Mouse (Mus musculus) midbrain, embryonic 13.5 days (tissue): ENCODE results near the gene Wdr92. TPM values are rescaled to one million over a fixed set of nuclear protein-coding genes. Genes with fewer than 3 reads are reported as not detected.

Experiments
- ATAC-seq: fragments of 200-750 bp; cut with Nextera tagmentation; 2 replicates; pipeline ENCODE4 v1.8.0; 2017; ENCODE audit warnings: mild to moderate bottlenecking, moderate TSS enrichment, moderate library complexity
- H3K27ac ChIP-seq: fragments of 300-500 bp; sonication (generic); 2 replicates; pipeline ENCODE4 v1.5.1; 2015; ENCODE audit warnings: inconsistent platforms, mild to moderate bottlenecking, moderate library complexity
- H3K27me3 ChIP-seq: fragments of 300-500 bp; sonication (generic); 2 replicates; pipeline ENCODE4 v1.6.1; 2015; ENCODE audit warnings: mild to moderate bottlenecking, inconsistent platforms
- H3K36me3 ChIP-seq: fragments of 300-500 bp; sonication (generic); 2 replicates; pipeline ENCODE4 v1.6.1; 2015; ENCODE audit warnings: mild to moderate bottlenecking, inconsistent platforms
- H3K4me1 ChIP-seq: fragments of 300-500 bp; sonication (generic); replicated peaks from 2 replicates; pipeline ENCODE4 v1.6.1; 2015; ENCODE audit warnings: inconsistent platforms
- H3K4me2 ChIP-seq: fragments of 300-500 bp; sonication (generic); replicated peaks from 2 replicates; pipeline ENCODE4 v1.6.1; 2015; ENCODE audit warnings: moderate library complexity, mild to moderate bottlenecking, inconsistent platforms
- H3K4me3 ChIP-seq: fragments of 300-500 bp; sonication (generic); replicated peaks from 2 replicates; pipeline ENCODE4 v1.5.1; 2015; ENCODE audit warnings: mild to moderate bottlenecking, inconsistent platforms
- H3K9ac ChIP-seq: fragments of 300-500 bp; sonication (generic); replicated peaks from 2 replicates; pipeline ENCODE4 v1.6.1; 2015; ENCODE audit warnings: mild to moderate bottlenecking, inconsistent platforms
- H3K9me3 ChIP-seq: fragments of 300-500 bp; sonication (generic); 2 replicates; pipeline ENCODE4 v1.6.1; 2016; ENCODE audit warnings: mild to moderate bottlenecking, inconsistent platforms
- WGBS: fragments of 180-500 bp; shearing (Covaris S2); methylation state at CpG from one replicate; pipeline ENCODE4 v1.1.7; 2015; 5-methylcytosine and 5-hydroxymethylcytosine counted together
- polyA plus RNA-seq: library from polyadenylated mRNA; unstranded; fragments of >200 nt; fragmentation: Nextera tagmentation; extraction: Ambion mirVana; gene quantifications from 2 replicates; pipeline ENCODE4 v1.2.1, GENCODE M21; 2015

Wdr92 gene
- polyA plus RNA-seq, 1 experiment from 2014 or later, result 23.0 TPM

GRCm38 (mm10) chr11:17279959-17280358 lies 98.1 kb downstream of the Wdr92 start:
- H3K4me1 ChIP-seq, result no peaks in the 10 kb centered on the region
- H3K9ac ChIP-seq, result no peak overlapping the region
- H3K4me2 ChIP-seq, result no peak overlapping the region
- H3K27ac ChIP-seq, result no peak overlapping the region
- 19% methylated on average over 9 of the region's 9 CpGs for WGBS
- no peaks in the 10 kb centered on the region for H3K36me3 ChIP-seq
- H3K9me3 ChIP-seq, result no peaks in the 10 kb centered on the region
- no peak overlapping the region for H3K4me3 ChIP-seq
- H3K27me3 ChIP-seq, result 0 out of 2 replicates have a peak, but pooled peaks cover 3% of the 10 kb centered on the region
- ATAC-seq, result peak; percentile 80

Other genes with a start within 250 kb of the Wdr92 start
- gene Fbxo48, start 230.7 kb upstream of the Wdr92 start, polyA plus RNA-seq, result 0.81 and 0.82 TPM in 2 replicates
- 93.1 and 96.0 TPM in 2 replicates for gene Cnrip1, start 130.5 kb upstream of the Wdr92 start, polyA plus RNA-seq
- gene Plek, start 129.7 kb upstream of the Wdr92 start, polyA plus RNA-seq, result 3.5 and 3.8 TPM in 2 replicates
- gene Ppp3r1, start 22.8 kb upstream of the Wdr92 start, polyA plus RNA-seq, result 149 and 162 TPM in 2 replicates
- 48.5 and 50.6 TPM in 2 replicates for gene Pno1, start 29.5 kb downstream of the Wdr92 start, polyA plus RNA-seq
- gene C1d, start 75.5 kb downstream of the Wdr92 start, polyA plus RNA-seq, result 135 and 142 TPM in 2 replicates